Mouse (Mus musculus): ENCODE data around the gene Adcy7. TPM values are rescaled to one million over a fixed set of nuclear protein-coding genes. Genes with fewer than 3 reads are reported as not detected.

The Adcy7 gene
- polyA plus RNA-seq, 1 experiment from 2014 or later = 8.9 TPM

DNA sequence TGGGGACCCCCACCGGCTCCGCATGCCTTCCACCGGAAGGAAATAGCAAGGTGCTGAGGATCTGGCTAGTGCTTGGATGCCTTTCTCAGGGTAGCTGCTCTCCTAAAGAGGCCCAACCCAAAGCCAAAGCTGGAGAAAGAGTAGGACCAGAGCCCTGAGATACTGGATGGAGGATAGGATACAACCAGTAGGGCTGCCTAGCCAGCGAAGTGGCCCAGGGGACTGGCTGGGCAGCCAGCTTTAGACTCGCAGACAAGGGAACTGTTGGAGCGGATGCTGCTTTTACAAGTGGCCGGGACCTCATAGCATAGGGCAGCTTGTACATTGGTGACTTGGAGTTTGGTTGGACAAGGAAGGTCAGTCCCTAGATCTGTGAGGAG lies 838 bp downstream of the Adcy7 start:
- WGBS = 66% methylated on average over 7 of the region's 7 CpGs
- Histone ChIP-seq H3K9me3 (replicated peaks) (no peaks in the 10 kb centered on the region), H3K4me3 (replicated peaks) (peak overlapping the region; percentile 49), H3K36me3 (no peaks in the 10 kb centered on the region), H3K27ac (replicated peaks) (no peak overlapping the region), H3K9ac (no peak overlapping the region), H3K4me2 (replicated peaks) (peak overlapping the region; percentile 98), H3K27me3 (peaks cover 11% of the 10 kb centered on the region), H3K4me1 (peaks cover 12% of the 10 kb centered on the region)
- ATAC-seq (ENCODE audit: insufficient number of reproducible peaks, low FRiP score, low TSS enrichment, low read depth) = no peak

DNA sequence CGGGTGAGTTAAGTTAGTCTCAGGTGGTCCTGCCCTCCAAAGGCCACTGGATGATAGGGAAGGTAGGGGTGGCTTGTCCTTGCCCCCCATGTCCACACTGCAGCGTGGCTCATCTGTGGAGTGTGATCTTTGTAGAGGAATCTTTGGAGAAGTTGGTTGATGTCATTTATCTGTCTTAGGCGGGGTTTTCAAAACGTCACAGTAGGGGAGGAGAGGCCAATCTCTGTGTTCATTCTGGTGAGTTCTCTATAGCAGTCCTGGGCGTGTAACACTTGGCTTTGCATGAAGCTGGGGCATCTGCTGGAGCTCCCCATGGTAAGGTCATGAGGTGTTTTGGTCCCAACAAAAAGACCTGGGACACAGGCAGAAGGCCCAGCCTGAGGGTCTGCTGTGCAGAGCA lies 1.9 kb downstream of the Adcy7 start:
- no peak overlapping the region for H3K4me2 ChIP-seq (replicated peaks)
- H3K4me1 ChIP-seq = peaks cover 12% of the 10 kb centered on the region
- 89% methylated on average over 5 of the region's 5 CpGs for WGBS
- H3K36me3 ChIP-seq = no peaks in the 10 kb centered on the region
- no peak overlapping the region for H3K9ac ChIP-seq
- no peaks in the 10 kb centered on the region for H3K9me3 ChIP-seq (replicated peaks)
- H3K27me3 ChIP-seq = peaks cover 8% of the 10 kb centered on the region
- ATAC-seq (ENCODE audit: insufficient number of reproducible peaks, low FRiP score, low TSS enrichment, low read depth) = no peak
- no peak overlapping the region for H3K27ac ChIP-seq (replicated peaks)
- H3K4me3 ChIP-seq (replicated peaks) = no peak overlapping the region

DNA sequence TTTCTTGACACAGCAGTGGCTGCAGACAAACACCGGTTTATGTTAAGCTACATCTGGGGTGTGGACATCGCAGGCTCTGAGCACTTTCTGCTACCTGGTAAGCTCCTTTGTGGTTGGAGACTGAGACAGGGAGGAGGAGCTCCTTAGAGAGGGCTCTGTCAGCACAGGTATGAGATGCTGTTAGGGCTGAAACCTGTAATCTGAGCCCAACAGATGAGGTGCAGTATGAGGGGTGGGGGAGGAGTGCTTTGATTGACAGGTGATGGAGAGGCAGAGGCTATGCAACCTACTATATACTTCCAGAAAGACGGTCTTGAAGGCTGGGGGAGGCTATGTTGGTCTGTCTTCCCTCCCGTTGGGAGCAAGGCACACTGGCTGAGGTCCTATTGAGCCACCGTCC lies 7.0 kb downstream of the Adcy7 start:
- no peak overlapping the region for H3K4me3 ChIP-seq (replicated peaks)
- H3K36me3 ChIP-seq = no peaks in the 10 kb centered on the region
- no peaks in the 10 kb centered on the region for H3K9me3 ChIP-seq (replicated peaks)
- no peak for ATAC-seq (ENCODE audit: insufficient number of reproducible peaks, low FRiP score, low TSS enrichment, low read depth)
- no peak overlapping the region for H3K4me2 ChIP-seq (replicated peaks)
- H3K27ac ChIP-seq (replicated peaks) = no peak overlapping the region
- WGBS = 43% methylated on average over 5 of the region's 5 CpGs
- no peak overlapping the region for H3K9ac ChIP-seq
- peaks cover 9% of the 10 kb centered on the region for H3K4me1 ChIP-seq
- H3K27me3 ChIP-seq = no peaks in the 10 kb centered on the region

DNA sequence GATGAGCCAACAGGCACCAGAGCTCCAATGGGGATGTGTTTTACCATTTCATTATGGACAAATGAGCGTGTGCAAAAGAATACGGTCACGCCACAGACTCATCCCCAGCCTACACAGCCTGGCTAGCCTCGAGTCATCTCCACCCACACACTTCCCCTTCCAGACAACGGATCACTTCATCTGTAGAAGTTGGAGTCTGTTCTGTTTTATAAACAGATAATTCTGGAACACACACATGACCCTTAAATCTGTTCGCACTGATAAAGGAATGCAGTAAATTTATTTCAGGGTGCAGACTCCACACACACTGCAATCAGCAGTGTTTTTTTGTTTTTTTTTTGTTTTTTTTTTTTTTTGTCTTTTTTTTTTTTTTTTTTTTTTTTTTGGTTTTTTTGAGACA lies 7.5 kb downstream of the Adcy7 start:
- Histone ChIP-seq H3K9ac (no peak overlapping the region), H3K4me3 (replicated peaks) (no peak overlapping the region), H3K4me2 (replicated peaks) (no peak overlapping the region), H3K27me3 (no peaks in the 10 kb centered on the region), H3K27ac (replicated peaks) (no peak overlapping the region), H3K36me3 (no peaks in the 10 kb centered on the region), H3K4me1 (peaks cover 14% of the 10 kb centered on the region), H3K9me3 (replicated peaks) (no peaks in the 10 kb centered on the region)
- no peak for ATAC-seq (ENCODE audit: insufficient number of reproducible peaks, low FRiP score, low TSS enrichment, low read depth)
- WGBS = 44% methylated on average over 6 of the region's 6 CpGs

DNA sequence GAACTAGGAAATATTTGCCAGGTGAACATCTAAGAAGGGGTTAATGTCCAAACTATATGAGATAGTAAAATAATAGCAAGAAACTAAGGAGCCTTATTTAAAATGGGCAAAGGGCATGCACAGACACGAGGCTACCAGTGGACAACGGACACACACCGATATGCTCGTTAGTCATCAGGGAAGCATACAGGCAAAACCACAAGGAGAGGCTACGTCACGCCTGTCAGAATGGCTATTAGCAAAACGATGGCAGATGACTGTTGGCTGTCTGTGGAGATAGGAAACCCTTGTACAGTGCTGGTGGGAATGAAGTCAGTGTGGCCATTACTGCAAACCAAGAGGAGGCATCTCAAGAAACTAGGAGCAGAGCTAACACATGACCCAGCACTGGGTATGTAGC lies 8.7 kb downstream of the Adcy7 start:
- no peak overlapping the region for H3K9ac ChIP-seq
- 64% methylated on average over 7 of the region's 7 CpGs for WGBS
- ATAC-seq (ENCODE audit: insufficient number of reproducible peaks, low FRiP score, low TSS enrichment, low read depth) = no peak
- no peak overlapping the region for H3K27ac ChIP-seq (replicated peaks)
- no peaks in the 10 kb centered on the region for H3K9me3 ChIP-seq (replicated peaks)
- peaks cover 26% of the 10 kb centered on the region for H3K4me1 ChIP-seq
- H3K4me3 ChIP-seq (replicated peaks) = no peak overlapping the region
- no peak overlapping the region for H3K4me2 ChIP-seq (replicated peaks)
- H3K36me3 ChIP-seq = no peaks in the 10 kb centered on the region
- H3K27me3 ChIP-seq = no peaks in the 10 kb centered on the region

DNA sequence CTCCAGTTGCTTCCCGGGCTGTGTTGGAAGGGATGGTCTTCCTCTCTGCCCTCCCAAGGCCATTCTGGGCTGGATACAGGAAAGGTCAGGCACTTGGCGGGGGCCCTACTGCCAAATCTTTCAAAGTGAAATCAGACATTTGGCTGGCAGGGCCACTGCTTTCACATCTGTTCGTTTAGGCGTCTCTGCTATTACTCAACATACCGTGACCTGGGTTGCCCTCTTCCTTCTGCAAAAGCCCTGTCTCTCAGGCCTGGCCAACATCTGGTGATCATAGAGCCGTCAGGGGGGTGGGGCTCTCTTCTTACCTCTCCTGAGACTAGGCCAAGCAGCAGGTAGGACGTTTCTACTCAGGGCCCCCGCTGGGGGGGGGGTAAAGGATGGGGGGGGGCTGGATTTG lies 10.5 kb downstream of the Adcy7 start:
- H3K4me1 ChIP-seq = peaks cover 34% of the 10 kb centered on the region
- WGBS = 18% methylated on average over 8 of the region's 8 CpGs
- no peak for ATAC-seq (ENCODE audit: insufficient number of reproducible peaks, low FRiP score, low TSS enrichment, low read depth)
- no peak overlapping the region for H3K9ac ChIP-seq
- no peaks in the 10 kb centered on the region for H3K9me3 ChIP-seq (replicated peaks)
- H3K36me3 ChIP-seq = no peaks in the 10 kb centered on the region
- no peak overlapping the region for H3K4me3 ChIP-seq (replicated peaks)
- no peak overlapping the region for H3K27ac ChIP-seq (replicated peaks)
- H3K27me3 ChIP-seq = no peaks in the 10 kb centered on the region
- no peak overlapping the region for H3K4me2 ChIP-seq (replicated peaks)

DNA sequence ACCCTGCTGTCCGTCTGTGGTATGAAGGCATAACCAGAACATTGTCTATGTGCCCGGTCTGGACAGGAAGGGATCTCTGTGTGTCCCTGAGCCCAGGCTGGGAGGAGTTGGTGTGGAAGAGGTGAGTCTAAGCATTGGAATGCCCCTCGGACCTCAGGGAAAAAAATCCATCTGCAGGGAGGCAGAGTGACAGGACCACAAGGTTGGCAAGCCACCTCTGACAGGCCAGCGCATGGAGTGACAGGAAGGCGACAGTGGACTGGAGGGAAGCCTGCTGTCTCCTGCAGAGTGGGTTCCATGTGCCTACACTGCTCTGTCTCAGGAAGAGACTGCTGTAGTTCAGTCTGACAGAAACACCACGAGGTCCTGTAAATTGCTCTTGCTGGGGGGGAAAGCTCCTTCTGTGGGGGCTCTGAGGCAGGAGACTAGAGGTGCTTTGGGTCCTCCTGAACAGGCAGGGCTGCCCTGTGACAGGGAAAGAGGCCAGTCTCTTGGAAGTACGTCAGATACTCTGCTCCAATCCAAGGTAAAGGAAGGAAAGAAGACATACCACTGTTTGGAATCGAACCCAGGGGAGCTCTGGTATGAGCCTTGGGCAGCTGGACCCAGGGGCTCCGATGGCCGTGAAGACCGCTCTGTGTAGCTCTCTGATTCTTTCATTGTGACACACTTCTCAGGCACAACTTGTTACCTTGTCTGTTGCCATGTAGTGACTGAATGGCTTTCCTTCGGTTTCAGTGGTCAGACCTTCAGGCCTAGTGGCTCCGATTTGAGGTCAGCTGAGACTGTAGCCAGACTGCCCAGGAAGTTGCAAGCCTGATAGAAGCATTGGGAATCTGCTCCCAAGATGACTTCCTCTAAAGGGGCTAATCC lies 11.3 kb downstream of the Adcy7 start:
- no peak for ATAC-seq (ENCODE audit: insufficient number of reproducible peaks, low FRiP score, low TSS enrichment, low read depth)
- Histone ChIP-seq H3K4me2 (replicated peaks) (no peak overlapping the region), H3K4me3 (replicated peaks) (no peak overlapping the region), H3K4me1 (peaks cover 40% of the 10 kb centered on the region), H3K27me3 (no peaks in the 10 kb centered on the region), H3K9ac (no peak overlapping the region), H3K36me3 (no peaks in the 10 kb centered on the region), H3K9me3 (replicated peaks) (no peaks in the 10 kb centered on the region), H3K27ac (replicated peaks) (no peak overlapping the region)
- WGBS = 72% methylated on average over 13 of the region's 13 CpGs

DNA sequence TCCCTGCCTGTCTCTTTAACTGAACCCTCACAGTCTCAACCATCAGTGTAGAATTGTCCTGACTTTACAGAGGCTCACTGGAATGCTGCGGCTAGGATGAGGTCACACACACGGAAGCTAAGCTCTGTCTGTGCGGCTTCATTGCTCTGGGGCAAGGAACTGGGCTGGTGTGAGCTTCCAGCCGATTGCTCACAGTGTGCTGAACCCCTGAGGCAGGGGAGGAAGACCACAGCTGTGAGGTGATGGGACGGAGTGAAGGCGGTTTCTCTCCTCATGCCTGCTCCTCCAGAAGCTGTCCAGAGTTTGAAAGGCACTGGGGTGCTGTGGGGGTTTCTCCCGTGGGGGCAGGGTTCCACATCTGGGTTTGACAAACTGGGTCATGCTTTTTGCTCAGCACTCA lies 12.5 kb downstream of the Adcy7 start:
- Histone ChIP-seq H3K4me2 (replicated peaks) (0 out of 2 replicates have a peak overlapping the region, but pooled peaks have one; percentile 6), H3K36me3 (no peaks in the 10 kb centered on the region), H3K27me3 (no peaks in the 10 kb centered on the region), H3K4me1 (peaks cover 50% of the 10 kb centered on the region), H3K4me3 (replicated peaks) (no peak overlapping the region), H3K27ac (replicated peaks) (no peak overlapping the region; the same call in 1 of the 2 replicates), H3K9ac (no peak overlapping the region), H3K9me3 (replicated peaks) (no peaks in the 10 kb centered on the region)
- 18% methylated on average over 7 of the region's 7 CpGs for WGBS
- 0 out of 2 replicates have a peak, but pooled peaks have one; percentile 40 for ATAC-seq (ENCODE audit: insufficient number of reproducible peaks, low FRiP score, low TSS enrichment, low read depth)

DNA sequence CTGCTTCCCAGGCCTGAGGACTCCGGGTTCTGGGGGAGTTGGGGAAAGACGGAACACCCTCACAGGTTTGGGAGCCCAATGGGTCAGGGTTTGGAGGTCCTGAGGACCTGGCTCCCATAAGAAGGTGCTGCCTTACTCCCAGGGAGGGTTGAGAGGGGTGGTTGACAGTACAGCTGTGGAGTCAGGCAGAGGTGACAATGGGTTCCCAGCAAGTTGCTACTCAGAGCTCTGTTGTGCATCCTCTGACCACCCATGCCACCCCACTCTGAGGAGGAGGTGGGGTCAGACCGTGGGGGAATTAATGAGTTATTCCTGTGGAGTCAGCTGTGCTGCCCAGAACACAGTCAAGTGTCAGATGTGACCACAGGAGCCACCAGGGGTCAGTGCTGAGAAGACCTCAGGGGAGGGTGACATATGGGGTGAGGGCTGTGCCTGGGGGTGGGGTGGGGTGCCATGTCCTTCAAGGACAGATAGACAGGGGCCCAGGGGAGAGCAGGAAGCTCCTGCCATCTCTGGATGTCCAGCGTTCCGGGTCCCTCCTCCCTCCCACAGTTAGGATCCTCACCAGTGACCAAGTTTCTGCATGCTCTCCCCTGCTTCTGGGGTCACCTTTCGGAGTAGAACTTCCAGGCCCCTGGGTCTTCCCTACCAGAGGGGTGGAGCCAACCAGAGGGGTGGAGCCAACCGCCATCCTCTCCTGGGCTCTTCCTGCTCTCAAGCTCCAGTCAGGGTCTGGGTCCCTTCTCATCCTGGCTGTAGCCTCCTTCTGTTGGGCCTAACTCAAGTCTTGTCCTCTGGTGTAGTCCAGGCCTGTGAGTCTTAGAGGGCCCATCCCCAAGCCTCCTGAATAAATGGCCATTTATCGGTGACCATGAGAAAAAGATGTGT lies 13.5 kb downstream of the Adcy7 start:
- WGBS = 84% methylated on average over 8 of the region's 8 CpGs

DNA sequence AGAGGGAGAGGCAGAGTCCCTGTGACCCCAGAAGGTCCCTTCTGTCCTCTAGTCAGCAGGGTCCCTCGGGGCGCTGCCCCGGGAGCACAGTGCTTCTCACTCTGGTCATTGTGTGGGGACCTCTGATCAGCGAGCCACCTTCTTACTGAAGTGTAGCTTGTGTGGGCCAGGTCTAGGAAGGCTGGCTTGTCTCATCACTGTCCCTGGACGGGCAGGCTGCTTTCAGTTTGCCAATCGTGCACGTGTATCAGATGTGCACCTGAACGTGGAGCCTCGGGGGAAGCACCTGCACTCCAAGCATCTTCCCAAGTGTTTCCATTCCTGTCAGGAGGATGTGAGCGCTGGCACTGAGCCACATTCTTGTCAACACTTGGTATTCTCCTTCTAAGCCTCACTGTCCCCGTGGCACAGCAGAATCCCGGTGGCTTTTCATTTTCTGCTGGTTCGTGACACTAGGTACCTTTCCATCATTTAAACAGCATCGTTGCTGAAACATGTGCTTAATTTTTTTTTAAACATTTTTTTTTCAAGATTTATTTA lies 14.3 kb downstream of the Adcy7 start:
- Histone ChIP-seq H3K27ac (replicated peaks) (no peak overlapping the region), H3K4me3 (replicated peaks) (no peak overlapping the region), H3K9me3 (replicated peaks) (no peaks in the 10 kb centered on the region), H3K4me2 (replicated peaks) (no peak overlapping the region), H3K27me3 (no peaks in the 10 kb centered on the region), H3K36me3 (no peaks in the 10 kb centered on the region), H3K9ac (no peak overlapping the region), H3K4me1 (peaks cover 57% of the 10 kb centered on the region)
- WGBS = 63% methylated on average over 14 of the region's 14 CpGs
- 0 out of 2 replicates have a peak, but pooled peaks have one; percentile 16 for ATAC-seq (ENCODE audit: insufficient number of reproducible peaks, low FRiP score, low TSS enrichment, low read depth)

More for the DNA sequence above, 13.5 kb downstream of the Adcy7 start:
- Histone ChIP-seq H3K4me3 (replicated peaks) (no peak overlapping the region), H3K27me3 (no peaks in the 10 kb centered on the region), H3K4me1 (peaks cover 57% of the 10 kb centered on the region), H3K36me3 (no peaks in the 10 kb centered on the region), H3K9me3 (replicated peaks) (no peaks in the 10 kb centered on the region), H3K9ac (no peak overlapping the region), H3K4me2 (replicated peaks) (no peak overlapping the region), H3K27ac (replicated peaks) (no peak overlapping the region)
- ATAC-seq (ENCODE audit: insufficient number of reproducible peaks, low FRiP score, low TSS enrichment, low read depth) = no peak

DNA sequence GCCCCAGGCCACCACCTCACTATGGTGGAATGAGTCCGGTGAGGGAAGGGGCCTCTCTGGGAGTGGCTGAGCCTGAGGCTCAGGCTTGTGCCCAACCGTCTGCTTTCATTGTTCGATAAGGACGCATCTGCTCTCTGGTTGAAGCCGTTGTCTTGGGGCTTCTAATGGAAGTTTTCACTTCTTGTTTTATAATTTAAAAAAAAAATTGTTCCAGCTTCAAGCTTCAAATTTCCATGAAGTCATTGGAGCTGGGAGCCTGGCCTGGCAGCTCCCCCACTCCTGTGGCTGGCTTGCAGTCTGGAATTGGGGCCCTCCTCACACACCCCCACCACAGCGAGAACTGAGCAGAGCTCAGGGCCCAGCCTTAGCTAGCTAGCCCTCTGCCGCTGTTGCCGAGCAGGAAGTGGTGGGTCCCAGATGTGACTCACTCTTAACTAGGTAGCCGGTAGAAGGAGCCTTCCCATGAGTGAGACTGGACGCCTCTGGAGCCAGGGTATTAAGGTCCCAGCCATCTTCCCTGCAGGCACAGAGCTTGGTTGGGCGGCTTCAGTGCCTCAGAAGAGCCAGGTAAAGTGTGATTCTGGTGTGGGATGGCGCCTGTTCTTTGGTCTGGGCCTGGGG lies 16.5 kb downstream of the Adcy7 start:
- Histone ChIP-seq H3K4me3 (replicated peaks) (no peak overlapping the region), H3K4me2 (replicated peaks) (no peak overlapping the region), H3K27ac (replicated peaks) (peak overlapping the region; percentile 80), H3K9ac (no peak overlapping the region), H3K4me1 (peaks cover 49% of the 10 kb centered on the region), H3K27me3 (no peaks in the 10 kb centered on the region), H3K36me3 (no peaks in the 10 kb centered on the region), H3K9me3 (replicated peaks) (no peaks in the 10 kb centered on the region)
- no peak for ATAC-seq (ENCODE audit: insufficient number of reproducible peaks, low FRiP score, low TSS enrichment, low read depth)
- 34% methylated on average over 12 of the region's 12 CpGs for WGBS

Data from embryonic facial prominence, embryonic 15.5 days (tissue).